Mouse (Mus musculus) stomach, postnatal 0 days (tissue): ENCODE data around the gene Zfp800.

Source experiments
- CTCF ChIP-seq: IDR thresholded peaks from 2 replicates; pipeline ENCODE4 v1.5.1; 2016; ENCODE audit warnings: antibody characterized with exemption, low read depth, mild to moderate bottlenecking, moderate library complexity
- EP300 ChIP-seq: optimal IDR thresholded peaks from 2 replicates; pipeline ENCODE3; 2016; ENCODE audit warnings: antibody characterized with exemption

- TF ChIP-seq CTCF: no peak
- no peak for TF ChIP-seq EP300
Measured at GRCm38 (mm10) chr6:28191935-28192334, 205.9 kb downstream of the Zfp800 start.
